Mouse (Mus musculus): ENCODE measurements around the gene Layn.

GRCm38 (mm10) chr9:51031603-51032002 lies 45.3 kb downstream of the Layn start:
- TF ChIP-seq CTCF (IDR thresholded peaks at IDR 0.05; ENCODE audit: low read depth) = no peak
- no peak for TF ChIP-seq EP300 (optimal IDR thresholded peaks at IDR 0.05)

Data from stomach, postnatal 0 days (tissue).